Mouse (Mus musculus) layer of hippocampus, postnatal 25 days (tissue): ENCODE measurements around the gene R3hcc1l. TPM values are rescaled to one million over a fixed set of nuclear protein-coding genes. Genes with fewer than 3 reads are reported as not detected.

Experiments used
- DNase-seq, 2 experiments: peaks; one replicate each; pipeline ENCODE4 v3.0.0; 2022; ENCODE audit warnings: mixed read lengths in 2 of 2, low spot score in 1 of 2; ENCODE audit errors: extremely low spot score in 1 of 2
- total RNA-seq, 2 experiments: library from RNA; stranded (reverse); gene quantifications; 2 replicates each; pipeline ENCODE4 v1.2.3; 2021

R3hcc1l gene
- total RNA-seq, 2 experiments from 2014 or later: 19.4 to 24.4 TPM

DNA sequence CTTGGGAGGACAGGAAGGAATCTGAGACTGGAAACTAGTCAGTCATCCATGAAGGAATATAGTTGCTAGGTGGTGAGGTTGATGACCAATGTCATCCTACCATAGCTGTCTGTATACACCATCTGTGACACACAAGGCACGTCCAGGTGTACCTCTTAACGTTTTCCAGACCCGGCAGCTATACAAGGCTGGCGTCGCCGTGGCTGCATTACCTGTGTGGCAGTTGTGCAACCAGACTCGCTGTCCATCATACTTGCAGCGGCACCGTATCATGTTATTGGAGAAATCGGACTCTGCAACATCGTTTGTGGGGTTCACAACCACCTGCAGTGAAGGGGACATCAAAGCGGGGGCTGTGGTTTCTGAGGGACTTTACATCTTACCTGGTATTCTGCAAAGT is 78.7 kb downstream of the R3hcc1l start:
- no peak for DNase-seq

DNA sequence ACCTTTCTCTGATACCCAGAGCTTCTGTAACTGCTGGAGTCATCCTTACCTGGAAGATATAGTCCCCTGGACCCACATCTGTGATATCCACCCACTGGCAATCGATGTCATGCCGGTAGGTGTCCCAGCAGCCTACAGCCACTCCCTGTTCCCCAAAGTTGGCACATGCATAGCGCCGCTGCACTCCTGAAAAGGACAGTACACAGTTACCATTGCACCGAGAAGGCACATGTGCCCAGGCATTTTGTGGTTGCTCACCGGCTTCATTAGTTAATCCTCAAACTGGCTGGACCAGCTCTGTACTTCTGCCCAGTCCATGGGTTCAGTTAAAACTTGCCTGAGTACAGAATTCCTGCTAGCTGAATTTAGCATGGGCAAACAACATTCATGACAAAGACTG is 79.3 kb downstream of the R3hcc1l start:
- no peak for DNase-seq

DNA sequence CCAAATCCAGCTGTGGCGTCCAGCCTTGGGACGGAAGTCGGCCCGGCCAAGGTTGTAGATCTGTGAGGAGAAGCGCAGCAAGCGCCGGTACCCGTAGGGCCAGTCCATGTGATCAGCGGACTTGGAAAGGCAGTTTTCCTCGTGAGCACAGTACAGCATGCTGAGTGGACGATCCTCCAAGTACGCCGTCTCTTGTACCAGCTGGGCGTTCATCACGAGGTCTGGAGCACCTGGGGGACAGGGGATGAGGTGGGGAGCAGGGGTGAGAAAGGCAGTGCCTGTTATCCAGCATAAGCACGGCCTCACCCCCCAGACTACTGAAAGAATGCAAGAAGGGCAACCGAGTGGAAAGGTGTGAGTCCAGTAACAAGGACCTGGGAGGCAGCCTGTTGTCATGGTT is 81.3 kb downstream of the R3hcc1l start:
- peak in 1 of 2 experiments; percentile 5 for DNase-seq

DNA sequence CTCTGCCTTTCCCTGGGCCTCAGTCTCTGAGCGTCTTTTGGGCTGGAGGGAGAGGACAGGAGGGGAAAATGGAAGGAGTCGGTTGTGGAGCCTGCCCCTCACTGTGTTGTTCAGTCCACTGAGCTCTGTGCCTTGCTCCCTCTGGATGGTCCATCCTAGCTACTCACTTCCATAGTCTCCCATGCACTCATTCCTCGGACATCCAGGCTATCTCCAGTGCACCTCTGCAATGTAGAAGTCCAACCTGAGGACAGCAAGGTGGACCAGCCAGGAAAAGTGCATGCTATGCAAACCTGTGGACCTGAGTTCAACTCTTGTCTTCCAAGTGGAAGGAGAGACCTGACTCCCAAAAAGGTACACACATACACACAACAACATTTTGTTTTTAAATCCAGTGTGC is 82.0 kb downstream of the R3hcc1l start:
- DNase-seq: peak in 1 of 2 experiments; percentile 2

DNA sequence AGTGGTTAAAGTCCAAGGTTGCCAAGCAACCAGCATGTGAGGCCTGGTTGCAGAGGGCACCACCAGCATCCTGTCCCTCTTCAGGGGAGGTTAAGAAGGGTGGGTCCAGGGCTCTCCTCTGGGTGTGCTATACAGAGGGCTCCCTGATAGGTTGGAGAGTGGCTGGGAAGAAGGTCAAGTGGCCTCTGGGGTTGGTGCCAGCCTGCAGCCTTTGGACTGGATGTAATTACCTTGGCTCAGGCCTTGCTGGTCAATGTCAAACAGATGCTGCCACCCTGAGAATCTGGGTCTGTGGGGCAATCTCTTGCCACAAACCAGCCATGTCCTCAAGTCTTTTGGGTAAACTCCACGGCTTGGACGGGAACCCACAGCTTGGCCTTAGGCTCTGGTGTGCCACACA is 82.9 kb downstream of the R3hcc1l start:
- DNase-seq: no peak

DNA sequence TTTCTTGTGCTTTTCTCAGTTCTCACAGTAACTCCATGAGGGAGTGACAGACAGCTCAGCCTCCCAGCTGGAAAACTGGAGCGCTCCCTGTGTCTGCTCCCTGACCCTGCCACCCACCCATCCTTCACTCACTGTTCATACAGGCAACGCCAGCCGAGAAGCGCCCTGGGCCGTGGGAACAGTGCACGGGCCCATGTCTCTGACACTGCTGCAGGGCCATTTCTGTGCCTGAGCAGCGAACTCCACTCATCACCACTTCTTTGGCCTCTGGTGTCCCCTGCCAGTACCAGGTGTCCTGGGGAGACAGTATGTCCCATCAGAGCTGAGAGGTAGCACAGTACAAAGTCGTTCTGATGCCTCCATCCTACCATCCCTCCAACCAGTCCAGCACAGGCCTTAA is 83.5 kb downstream of the R3hcc1l start:
- no peak for DNase-seq

DNA sequence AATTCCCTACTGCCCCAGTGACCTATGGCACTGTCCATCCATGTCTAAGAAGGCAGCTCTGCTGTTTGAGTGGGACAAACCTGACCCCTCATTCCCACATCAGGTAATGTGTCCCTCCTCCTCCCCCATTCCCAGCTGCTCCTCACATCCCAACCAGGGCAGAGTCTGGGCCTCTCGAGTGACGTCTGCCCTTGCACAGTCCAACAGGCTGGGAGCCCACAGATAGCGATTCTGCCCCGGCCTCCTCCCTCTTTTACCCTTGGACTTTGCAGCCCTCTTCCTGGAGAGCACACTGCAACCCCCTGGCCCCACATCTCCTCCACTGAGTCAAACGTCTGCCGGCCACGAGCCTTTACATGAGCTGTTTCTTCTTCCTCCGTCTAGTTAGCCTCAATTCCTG is 84.0 kb downstream of the R3hcc1l start:
- DNase-seq: no peak

DNA sequence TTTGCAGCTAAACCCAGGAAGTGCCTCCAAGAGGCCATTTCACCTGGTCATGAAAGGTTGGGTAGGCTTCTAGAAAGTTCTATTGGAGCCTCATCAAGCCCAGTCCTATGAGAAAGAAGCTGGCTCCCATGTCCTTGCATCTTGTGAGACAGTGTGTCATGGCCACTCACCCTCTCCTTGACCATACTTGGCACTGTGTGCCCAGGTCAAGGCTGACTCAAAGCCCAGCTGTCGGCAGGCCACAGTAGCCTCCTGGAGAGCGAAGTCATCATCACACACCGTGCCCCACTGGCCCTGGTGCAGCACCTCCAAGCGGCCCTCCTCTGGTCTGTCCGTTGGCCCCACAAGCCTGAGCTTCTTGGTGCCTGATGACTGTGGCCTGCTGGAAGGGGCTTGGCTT is 89.5 kb downstream of the R3hcc1l start:
- DNase-seq: no peak

DNA sequence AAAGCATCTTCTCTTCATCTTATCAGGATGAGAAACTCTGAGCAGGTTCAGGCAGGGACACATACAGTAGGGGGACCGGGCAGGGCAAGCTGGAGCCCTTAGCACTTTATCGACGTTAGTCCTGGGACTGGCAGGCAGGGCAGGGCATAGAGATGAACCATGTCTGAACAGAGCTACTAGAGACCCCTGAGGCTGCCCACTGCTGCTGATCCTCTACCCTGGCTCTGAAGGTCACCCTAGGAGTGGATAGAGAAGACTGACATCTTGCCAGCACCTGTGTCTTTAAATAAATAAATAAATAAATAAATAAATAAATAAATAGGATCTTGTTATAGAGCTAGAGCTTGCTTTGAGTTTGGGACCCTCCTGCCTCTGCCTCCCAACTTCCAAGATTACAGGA is 91.2 kb downstream of the R3hcc1l start:
- no peak for DNase-seq

DNA sequence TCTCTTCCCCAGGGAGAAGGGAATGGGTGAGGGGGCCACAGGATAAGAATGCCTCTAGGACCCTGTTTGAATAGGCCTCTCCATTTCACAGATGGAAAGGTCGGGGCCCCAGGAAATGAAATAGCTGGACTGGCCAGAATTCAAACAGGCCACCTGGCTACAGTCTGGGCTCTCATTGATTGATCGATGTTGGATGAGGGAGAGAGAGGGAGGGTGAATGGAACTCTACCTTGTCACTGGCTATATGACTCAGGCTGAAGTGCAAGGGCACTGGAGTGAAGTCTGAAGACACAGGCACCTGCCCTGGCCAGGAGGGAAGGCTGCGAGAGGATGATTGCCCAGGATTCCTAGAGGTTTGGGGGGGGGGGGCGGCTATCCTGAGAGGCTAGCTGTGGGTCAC is 93.2 kb downstream of the R3hcc1l start:
- DNase-seq: no peak

DNA sequence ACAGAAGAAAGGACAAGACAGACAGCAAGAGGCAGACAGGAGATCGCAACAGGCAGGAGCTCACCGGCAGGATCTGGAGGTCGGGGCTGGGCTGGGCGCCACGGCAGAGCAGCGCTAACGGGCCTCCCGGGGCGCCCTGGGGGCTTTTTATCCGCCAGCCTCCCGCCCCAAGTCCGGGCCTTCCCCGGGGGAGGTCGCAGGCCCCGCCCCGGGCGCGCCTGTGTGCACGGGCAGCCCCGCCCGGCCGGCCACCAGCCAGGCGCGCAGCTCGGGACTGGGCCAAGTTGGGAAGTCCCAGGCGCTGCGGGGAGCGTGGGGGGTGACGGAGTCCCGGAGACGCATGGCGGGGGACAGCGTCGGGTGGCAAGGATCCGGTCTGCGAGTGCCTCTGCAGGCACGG is 94.1 kb downstream of the R3hcc1l start, which contains the start of gene Loxl4:
Gene Loxl4 (minus strand): TSS at position 160 of the 400 bp plus-strand sequence.
- DNase-seq: no peak

DNA sequence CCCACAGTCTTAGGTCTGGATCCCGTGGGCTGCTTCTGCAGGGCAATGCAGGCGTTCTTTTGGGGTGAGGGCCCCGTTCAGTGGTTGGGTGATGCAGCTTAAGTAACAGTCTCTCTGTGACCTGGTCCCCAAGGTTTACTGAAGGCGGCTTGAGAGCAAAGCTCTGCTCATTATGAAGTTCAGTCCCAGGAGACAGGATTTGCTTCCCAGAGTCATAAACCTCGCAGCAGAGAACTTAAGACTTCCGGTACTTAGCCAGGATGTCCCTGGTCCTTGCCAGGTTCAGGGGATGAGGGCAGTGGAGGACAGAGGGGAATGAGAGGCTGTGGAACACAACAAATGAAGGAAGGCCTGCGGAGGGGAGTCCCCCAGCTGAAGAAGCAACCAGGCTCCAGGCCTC is 94.6 kb downstream of the R3hcc1l start:
- DNase-seq: no peak

DNA sequence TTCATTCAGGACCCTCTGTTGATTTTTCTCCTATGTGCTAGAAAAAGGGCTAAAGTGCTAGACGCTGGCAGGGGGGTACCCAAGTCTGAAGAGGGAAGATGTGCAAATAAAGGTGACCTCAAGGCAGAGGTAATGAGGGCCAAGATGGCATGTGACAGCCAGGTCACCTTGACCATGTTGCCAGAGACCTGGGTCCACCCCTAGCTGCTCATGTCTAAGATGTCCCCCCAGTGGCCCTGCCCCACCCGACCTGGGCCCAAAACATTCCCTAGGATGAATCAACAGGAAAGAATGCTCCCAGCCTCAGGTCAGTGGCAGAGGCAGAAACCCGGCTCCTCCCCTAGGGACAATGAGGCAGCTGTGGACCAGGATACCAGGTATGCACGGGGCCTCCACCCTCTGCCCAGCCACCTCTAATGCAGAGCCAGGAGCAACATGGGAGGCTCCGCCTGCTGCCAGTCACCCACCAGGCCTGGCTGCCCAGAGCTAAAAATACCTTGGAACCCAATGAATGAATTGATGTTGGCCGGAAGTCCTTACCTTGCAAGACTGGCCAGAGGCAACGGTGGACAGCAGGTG is 95.2 kb downstream of the R3hcc1l start:
- DNase-seq: no peak

DNA sequence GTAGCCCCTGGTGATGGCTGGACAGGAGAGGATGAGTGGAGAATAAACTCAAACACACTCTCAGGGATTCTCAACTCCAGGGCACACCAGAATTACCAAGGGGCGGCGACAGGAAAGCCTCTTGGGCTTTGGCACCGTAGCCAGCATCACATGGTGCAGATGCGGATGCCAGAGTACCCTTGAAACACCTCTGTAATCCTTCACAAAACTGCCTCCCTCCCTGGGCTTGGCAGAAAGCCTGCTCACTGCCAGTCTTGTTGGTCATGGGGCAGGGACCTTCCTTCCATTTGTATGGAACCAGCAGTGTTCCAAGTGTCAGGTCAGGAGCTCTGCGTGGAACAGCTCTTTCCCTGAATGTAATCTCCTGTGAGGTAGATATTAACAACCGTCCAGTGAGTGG is 109.5 kb downstream of the R3hcc1l start:
- DNase-seq: no peak

DNA sequence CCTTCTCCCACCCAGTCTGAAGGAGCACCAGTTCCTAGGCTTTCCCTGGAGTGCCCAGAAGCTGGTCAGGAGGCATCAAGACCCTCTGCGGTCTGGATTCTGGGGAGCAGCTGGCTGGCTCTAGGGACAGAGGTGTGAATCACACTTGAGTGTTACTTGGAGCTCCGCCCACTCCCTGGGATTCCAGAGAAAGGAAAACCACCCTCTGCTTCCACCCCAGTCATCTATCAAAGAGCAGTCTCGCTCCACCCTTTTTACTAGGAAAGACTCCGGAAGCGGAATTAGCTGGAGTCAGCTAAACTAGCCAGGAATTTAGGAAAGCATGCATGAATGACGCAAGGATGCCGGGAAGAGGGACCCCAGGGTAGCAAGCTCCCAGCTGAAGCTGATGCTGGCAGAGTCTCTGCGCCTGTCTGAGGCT is 113.0 kb downstream of the R3hcc1l start:
- DNase-seq: no peak

DNA sequence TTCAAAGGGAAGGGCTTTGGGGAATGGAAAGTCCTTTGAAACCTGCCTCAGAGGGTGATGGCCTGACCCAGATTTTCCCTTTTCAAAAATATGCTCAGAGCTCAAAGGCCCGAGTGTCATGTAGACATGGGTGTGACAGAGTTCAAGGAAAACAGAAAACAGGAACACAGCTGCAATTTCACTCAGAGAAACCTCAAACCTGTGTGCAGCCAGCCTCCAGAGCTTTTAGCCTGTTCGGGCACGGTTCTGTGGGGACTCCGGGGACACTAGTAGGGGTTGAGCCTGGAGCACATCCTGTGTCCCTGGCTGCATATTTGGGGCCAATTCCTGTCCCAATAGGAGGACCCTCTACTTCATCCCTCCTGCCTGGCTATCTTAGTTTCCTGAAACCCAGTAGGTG is 113.7 kb downstream of the R3hcc1l start:
- DNase-seq: no peak

DNA sequence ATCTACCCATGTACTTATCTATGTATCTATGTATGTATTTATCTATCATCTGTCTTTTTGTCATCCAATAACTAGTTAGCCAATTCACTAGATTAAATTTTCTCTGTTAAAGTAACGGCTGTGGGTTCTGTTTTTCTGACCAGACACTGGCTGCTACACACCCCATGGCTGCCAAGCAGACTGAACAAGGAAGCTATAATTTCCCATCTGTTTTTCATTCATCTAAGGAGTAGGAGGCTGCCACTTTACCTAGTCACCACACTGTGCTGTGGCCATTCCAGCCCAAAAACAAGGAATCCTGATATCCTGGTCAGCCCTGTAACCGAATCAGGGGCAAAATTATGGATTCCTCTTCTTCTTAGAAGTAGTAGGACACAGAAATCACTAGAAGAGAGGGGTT is 115.1 kb downstream of the R3hcc1l start:
- no peak for DNase-seq

DNA sequence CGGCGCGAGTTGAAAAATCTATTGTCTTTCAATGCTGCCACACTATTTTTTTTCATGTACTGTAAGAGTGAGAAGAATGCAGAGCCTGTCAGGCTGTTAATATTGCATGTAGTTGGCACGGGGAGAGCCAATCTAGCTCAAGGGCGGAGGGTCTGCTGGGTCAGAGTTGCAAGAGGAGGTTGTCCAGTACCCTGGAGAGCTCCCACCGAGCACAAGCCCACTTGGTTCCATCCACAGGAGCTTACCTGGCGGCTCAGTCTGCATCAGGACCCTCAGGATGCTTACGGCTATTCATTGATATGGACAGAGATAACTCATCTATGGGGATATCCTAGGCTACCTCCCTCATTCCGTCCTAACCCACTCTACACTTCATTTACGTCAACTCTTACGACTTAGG is 118.1 kb downstream of the R3hcc1l start:
- no peak for DNase-seq

DNA sequence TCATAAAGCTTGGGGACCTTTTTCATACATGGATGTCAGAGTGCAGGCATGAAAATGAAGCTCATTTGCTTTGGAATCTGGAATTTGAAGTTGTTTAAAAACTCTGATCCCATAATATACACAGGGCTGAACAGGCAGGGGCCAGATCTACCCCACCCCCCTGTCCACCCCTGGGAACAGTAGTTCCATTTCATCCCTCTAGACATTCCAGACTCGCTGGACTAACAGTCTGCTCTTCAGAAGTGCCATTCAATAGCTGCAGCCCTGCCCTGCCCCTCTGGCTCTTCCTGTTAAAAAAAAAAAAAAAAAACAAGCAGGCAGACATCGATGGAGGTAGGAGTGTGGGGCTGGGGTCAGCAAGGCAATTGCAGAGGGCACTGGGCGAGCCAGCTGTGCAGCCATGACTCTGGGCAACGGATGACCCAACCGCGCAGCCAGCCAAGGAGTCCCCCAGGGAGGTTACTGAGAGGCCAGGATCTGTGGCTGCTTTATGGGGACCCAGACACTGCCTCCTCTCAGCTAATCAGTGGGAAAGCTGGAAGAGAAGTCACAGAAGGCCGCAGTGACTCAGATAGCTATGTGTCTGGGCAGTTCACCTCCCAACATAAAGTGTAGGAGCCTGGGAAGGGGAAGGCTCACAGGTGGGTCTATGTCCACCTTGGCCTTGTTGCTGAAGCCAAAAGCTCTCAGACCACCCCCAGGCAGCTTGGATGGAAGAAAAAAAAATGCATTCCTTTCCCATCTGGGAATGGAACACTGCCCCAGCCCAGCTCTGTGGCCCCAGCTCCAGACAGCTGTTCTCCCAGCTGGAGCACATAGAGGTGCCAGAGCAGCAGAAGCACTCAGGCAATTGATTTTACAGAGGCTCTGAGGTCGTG is 120.3 kb downstream of the R3hcc1l start:
- no peak for DNase-seq

DNA sequence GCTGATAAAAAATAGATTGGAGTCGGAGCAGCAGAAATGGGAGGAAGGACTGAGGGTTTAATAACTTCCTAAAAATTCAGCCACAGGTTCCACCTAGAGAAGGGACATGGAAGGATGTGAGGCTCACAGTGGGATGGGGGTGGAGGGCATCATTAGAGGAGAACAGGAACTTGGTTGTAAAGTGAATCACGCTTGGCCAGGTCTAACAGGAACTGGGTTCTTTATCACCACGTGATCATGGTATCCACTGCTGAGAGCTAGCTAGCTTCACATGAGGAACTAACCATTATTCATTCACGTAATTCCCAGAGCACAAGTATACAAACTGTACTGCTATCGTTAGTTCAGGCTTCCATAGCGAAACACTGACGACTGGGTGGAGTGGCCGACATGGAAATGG is 121.0 kb downstream of the R3hcc1l start:
- DNase-seq: no peak

DNA sequence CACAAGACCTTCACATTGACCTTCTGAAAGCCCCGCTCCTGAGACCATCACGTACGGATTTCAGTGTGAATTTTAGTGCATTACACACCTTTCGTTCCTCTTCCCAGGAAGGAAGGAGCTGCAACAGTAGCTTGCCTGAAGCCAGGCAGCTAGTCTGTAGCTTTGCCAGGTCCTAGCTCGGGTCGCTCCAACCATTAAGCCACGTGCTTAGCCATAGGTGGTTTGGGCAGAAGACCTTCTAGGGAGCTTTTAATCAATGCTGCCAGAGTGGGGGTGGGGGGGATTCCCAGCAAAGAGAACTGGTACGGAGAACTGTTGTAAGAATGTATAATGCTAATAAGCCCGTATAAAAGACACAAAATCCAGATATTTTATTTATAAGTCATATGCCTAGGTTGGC is 121.7 kb downstream of the R3hcc1l start:
- no peak for DNase-seq
